Mouse (Mus musculus): Measurements from ENCODE around the gene Cst9. TPM values are rescaled to one million over a fixed set of nuclear protein-coding genes. Genes with fewer than 3 reads are reported as not detected.

The Cst9 gene
- not detected for total RNA-seq (2021)
- long read RNA-seq, result 0 reads

- no peak for DNase-seq (ENCODE audit: low spot score in 2 of 2)
Measured at GRCm38 (mm10) chr2:148834912-148835311, at the start of gene Cst9. Cst9 (plus strand) TSS chr2:148835147.

- DNase-seq (ENCODE audit: low spot score in 2 of 2), result no peak
Measured at GRCm38 (mm10) chr2:148789142-148789541, 45.8 kb upstream of the Cst9 start, which contains the start of gene Cst12. Cst12 (plus strand) TSS chr2:148789361.

DNA sequence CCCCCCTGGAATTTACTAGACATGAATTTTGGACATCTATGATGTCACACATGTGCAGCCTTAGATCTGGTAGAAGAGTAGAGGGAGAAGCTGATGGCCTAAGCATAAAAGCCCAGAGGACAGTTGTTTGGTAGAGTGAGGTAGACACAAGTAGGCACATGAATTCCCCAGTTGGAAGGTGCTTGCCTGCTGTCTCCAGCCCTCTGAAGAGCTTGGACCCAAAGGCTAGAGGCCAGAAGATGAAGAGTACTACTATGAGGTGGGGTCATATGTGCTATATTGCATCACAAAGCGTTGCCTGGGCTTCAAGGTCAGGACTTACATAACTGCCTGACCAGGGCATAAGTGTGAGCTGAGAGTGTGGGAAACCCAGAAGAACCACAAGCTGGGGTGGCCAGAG, 36.5 kb upstream of the Cst9 start, which contains the start of gene Cst8:
Gene Cst8, plus strand, starts transcription at position 301 of the 400 bp plus-strand sequence.
- DNase-seq (ENCODE audit: low spot score in 2 of 2), result no peak

DNA sequence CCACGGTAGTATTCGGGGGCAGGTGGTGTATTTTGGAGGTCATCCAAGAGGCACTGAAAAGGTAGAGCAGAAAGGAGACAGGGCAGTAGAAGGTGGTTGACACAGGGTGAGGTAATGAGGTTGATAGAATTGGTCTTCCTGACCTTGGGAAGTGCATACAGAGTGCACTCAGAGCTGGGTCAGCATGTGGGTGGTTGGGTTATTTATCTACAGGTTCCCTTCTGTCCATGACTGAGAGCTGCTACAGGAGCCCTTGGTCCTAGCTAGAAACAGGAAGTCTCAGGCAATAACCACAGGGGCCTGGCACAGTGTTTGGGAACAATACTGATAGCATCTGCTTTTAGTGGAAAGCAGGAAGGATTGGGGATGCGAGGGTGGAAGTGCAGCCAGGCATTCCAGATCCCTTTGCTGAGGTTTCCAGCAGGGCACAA, 33.4 kb upstream of the Cst9 start:
- peak in 1 of 2 experiments; percentile 10 for DNase-seq (ENCODE audit: low spot score in 2 of 2)

DNA sequence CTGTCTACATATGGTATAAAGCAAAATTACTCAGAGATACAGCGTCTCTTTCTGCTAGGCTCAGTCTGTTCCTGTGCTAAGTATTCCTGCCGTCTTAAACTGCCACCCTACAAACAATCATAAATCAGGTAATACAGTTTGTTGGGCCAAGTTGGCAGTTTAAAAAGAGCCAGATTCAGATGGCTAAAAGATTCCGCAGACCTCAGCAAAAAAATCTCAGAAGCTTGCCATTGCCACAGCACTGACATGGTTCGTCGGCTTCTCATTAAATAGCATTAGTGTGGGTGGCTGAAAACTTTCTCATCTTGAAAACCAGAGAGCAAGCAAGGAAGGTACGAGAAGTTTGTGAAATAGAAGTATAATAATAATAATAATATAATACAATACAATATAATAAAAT, 28.3 kb upstream of the Cst9 start:
- no peak for DNase-seq (ENCODE audit: low spot score in 2 of 2)

DNA sequence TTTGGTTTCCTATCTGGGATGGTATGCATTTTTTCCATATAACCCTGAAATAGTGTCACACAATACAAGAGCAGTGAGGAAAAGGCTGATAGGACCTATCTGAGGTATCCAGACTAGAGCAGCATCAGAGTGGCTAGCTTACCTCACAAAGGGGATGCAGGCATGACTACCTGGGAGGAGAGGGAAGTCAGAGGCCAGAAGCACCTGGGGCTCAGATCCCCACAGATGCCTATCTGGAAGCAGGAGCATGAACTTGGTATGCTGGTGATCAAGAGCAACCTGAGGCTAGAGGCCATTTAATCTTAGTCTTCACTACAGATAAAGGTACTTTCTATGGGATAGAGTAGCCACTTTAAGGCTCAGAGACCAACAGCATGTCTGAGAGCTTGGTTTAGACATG, 15.0 kb upstream of the Cst9 start, which contains the start of gene Cst13:
Gene Cst13, plus strand, starts transcription at position 173 of the 400 bp plus-strand sequence.
- no peak for DNase-seq (ENCODE audit: low spot score in 2 of 2)

GRCm38 (mm10) chr2:148825986-148826385, 9.0 kb upstream of the Cst9 start:
- DNase-seq (ENCODE audit: low spot score in 2 of 2), result no peak

- no peak for DNase-seq (ENCODE audit: low spot score in 2 of 2)
Measured at GRCm38 (mm10) chr2:148838075-148838777, 3.3 kb downstream of the Cst9 start.

DNA sequence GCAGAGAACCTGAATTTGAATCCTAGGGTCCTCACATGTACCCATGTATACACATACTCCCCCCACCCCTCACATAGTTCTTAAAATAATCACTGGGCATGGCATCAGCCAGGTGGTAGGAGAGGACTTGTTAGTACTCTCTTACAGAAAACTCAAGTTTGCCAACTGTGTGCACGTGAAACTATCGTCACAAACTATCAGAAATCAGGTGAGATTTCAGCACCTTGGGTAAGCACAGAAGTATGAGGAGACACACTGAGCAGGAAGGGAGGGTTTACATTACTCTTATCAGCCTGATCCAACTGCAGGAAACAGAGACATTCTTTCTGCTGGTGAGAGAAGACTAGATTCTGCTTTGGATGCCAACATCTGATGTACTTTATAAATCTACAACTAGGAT, 4.3 kb downstream of the Cst9 start:
- DNase-seq (ENCODE audit: low spot score in 2 of 2), result no peak

GRCm38 (mm10) chr2:148851116-148851906, 16.4 kb downstream of the Cst9 start:
- DNase-seq (ENCODE audit: low spot score in 2 of 2), result peak; percentile 88 to 90

- DNase-seq (ENCODE audit: low spot score in 2 of 2), result no peak
Measured at GRCm38 (mm10) chr2:148856630-148857400, 21.9 kb downstream of the Cst9 start.

DNA sequence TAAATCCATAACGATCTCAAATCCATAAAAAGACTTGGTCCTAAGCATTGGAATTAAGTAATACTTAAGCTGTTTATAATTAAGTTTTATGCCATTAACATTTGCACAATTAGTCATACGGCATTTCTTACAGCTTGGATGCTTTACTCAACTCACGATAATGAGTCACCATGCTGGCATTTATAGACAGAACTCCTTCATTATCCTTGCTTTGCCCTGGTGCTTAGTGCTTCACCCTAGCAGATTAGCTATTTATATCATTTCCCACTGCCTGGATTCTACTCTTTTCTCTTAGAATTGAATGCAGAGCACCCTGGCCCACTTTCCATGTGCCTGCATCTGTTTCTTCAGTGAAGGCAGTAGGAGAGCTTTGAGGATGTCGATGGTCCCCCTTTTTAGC, 22.6 kb downstream of the Cst9 start:
- DNase-seq (ENCODE audit: low spot score in 2 of 2), result no peak

GRCm38 (mm10) chr2:148860993-148861392, 26.0 kb downstream of the Cst9 start:
- no peak for DNase-seq (ENCODE audit: low spot score in 2 of 2)

DNA sequence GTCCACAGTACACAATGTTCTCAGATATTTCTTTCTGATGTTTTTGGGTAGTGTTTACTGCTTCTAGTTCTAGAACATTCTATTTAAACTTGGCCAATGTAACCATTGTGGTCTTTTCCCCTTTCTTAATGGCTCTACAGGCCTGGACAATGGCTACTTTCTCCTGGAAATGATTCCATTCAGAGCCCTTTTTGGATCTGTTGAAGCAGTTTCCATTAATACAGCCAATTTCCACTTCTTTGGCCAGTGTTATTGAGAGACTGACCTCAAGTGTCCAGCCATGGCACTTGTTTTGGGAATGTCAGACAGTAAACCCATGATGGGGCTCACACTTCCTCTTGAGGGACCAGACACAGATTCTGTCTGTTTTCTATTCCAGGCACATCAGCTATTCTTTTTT, 26.7 kb downstream of the Cst9 start:
- no peak for DNase-seq (ENCODE audit: low spot score in 2 of 2)

DNA sequence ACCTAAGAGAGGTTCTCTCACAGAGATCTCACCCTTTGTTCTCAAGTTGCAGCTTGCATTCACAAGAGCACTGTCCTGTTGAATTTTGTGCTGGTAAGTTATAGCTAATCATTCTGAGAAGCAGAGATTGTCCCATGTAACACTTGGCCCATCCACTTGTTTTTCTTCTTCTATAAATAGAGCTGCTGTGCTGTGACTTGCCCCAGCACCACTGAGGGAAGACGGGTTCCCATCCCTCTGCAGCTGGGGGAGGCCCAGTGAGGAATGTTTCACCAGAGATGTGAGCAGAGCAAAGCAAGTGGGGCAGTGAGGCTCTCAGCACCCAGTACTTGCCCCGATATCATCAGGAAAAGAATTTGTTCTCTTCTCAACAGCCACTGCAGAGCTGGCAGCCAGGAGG, 30.0 kb downstream of the Cst9 start, which contains the start of gene 9230104L09Rik:
Gene 9230104L09Rik, minus strand, starts transcription at position 73 of the 400 bp plus-strand sequence.
- DNase-seq (ENCODE audit: low spot score in 2 of 2), result no peak

DNA sequence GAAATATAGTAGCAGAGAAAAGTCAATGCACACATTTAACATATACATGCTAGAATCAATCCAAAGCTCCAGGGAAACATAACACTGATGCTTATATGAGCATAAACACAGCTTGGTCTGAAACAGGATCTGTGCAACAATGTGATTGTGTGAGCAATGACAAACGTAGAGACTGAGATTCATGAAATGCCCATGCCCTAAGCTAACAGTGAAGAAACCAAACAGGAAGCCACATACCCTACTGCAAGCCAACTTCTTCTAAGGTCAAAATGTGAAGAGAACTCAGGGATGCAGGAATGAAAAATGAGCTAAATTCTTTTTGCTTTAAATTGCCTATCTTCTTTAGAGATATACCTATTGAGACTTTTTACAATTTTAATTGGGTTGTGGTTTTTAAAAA, 34.0 kb downstream of the Cst9 start:
- no peak for DNase-seq (ENCODE audit: low spot score in 2 of 2)

DNA sequence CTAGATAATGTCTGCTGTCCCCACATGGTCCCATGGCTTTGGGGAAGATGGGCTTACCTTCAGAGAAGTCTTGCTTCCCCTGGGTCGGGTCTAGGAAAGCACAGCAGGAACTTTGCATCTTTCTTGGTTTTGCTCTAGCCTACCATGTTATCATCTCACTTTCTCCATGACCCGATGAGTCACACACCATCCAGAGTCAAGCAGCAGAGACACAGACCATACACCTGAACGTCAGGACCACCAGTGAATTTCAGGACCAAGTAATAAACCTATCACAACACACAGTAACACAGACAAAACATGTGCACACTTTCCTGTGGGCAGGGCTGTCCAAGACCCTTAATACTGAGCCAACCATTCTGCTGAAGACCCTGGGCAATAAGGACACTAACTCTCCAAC, 35.6 kb downstream of the Cst9 start:
- DNase-seq (ENCODE audit: low spot score in 2 of 2), result peak in 1 of 2 experiments; percentile 19

GRCm38 (mm10) chr2:148872860-148873259, 37.9 kb downstream of the Cst9 start:
- DNase-seq (ENCODE audit: low spot score in 2 of 2), result no peak

GRCm38 (mm10) chr2:148874224-148874616, 39.3 kb downstream of the Cst9 start:
- peak in 1 of 2 experiments; percentile 19 for DNase-seq (ENCODE audit: low spot score in 2 of 2)

- peak in 1 of 2 experiments; percentile 28 for DNase-seq (ENCODE audit: low spot score in 2 of 2)
Measured at GRCm38 (mm10) chr2:148874617-148875334, 39.8 kb downstream of the Cst9 start.
